Mouse (Mus musculus) midbrain, embryonic 15.5 days (tissue): ENCODE results near the gene Cycs. TPM values are rescaled to one million over a fixed set of nuclear protein-coding genes. Genes with fewer than 3 reads are reported as not detected.

Experiments used
- ATAC-seq: fragments of 200-750 bp; cut with Nextera tagmentation; replicated peaks from 2 replicates; pipeline ENCODE4 v1.8.0; 2017; ENCODE audit warnings: moderate TSS enrichment
- H3K27ac ChIP-seq: fragments of 300-500 bp; sonication (generic); 2 replicates; pipeline ENCODE4 v1.5.1; 2015; ENCODE audit warnings: mild to moderate bottlenecking, inconsistent platforms
- H3K27me3 ChIP-seq: fragments of 300-500 bp; sonication (generic); replicated peaks from 2 replicates; pipeline ENCODE4 v1.6.1; 2015; ENCODE audit warnings: inconsistent platforms
- H3K36me3 ChIP-seq: fragments of 300-500 bp; sonication (generic); replicated peaks from 2 replicates; pipeline ENCODE4 v1.6.1; 2015; ENCODE audit warnings: inconsistent platforms
- H3K4me1 ChIP-seq: fragments of 300-500 bp; sonication (generic); 2 replicates; pipeline ENCODE4 v1.6.1; 2015; ENCODE audit warnings: inconsistent platforms
- H3K4me2 ChIP-seq: fragments of 300-500 bp; sonication (generic); 2 replicates; pipeline ENCODE4 v1.6.1; 2015; ENCODE audit warnings: inconsistent platforms, mild to moderate bottlenecking, moderate library complexity
- H3K4me3 ChIP-seq: fragments of 300-500 bp; sonication (generic); 2 replicates; pipeline ENCODE4 v1.5.1; 2015; ENCODE audit warnings: mild to moderate bottlenecking, inconsistent platforms
- H3K9ac ChIP-seq: fragments of 300-500 bp; sonication (generic); 2 replicates; pipeline ENCODE4 v1.6.1; 2015; ENCODE audit warnings: mild to moderate bottlenecking, inconsistent platforms
- H3K9me3 ChIP-seq: fragments of 300-500 bp; sonication (generic); 2 replicates; pipeline ENCODE4 v1.6.1; 2016; ENCODE audit warnings: inconsistent platforms
- WGBS: fragments of 180-500 bp; shearing (Covaris S2); methylation state at CpG from one replicate; pipeline ENCODE4 v1.1.7; 2015; ENCODE audit warnings: mixed read lengths; 5-methylcytosine and 5-hydroxymethylcytosine counted together
- polyA plus RNA-seq: library from polyadenylated mRNA; unstranded; fragments of >200 nt; fragmentation: Nextera tagmentation; extraction: Ambion mirVana; gene quantifications from 2 replicates; pipeline ENCODE4 v1.2.1, GENCODE M21; 2015

Cycs gene
- polyA plus RNA-seq, 1 experiment from 2014 or later: 67.7 TPM

- Histone ChIP-seq H3K27me3 (no peaks in the 10 kb centered on the region), H3K9ac (no peak overlapping the region), H3K27ac (no peak overlapping the region), H3K4me3 (no peak overlapping the region), H3K4me2 (no peak overlapping the region), H3K36me3 (no peaks in the 10 kb centered on the region), H3K4me1 (no peaks in the 10 kb centered on the region), H3K9me3 (no peaks in the 10 kb centered on the region)
- ATAC-seq: peak; percentile 90
- WGBS: 11% methylated on average over 7 of the region's 7 CpGs
Observed at GRCm38 (mm10) chr6:50536461-50536892, 29.9 kb downstream of the Cycs start.

DNA sequence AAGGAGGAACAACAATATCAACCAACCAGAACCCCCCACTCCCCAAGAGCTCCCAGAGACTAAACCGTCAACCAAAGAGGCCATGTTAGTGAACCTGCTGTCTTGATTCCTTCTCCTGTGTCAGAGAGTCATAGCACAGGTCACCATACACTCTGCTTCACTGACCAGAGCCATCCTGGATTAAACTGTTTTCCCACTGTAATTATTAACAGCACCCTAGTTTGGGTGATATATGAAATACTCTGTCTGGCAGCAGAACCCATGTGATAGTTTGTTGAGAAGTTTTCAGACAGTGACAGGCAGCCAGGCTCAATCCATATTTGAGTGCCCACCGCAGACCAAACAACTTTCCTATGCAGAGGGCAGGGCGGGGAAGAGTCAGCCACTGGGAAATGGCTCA is 31.0 kb downstream of the Cycs start:
- no peaks in the 10 kb centered on the region for H3K9me3 ChIP-seq
- no peak for ATAC-seq
- H3K4me1 ChIP-seq: no peaks in the 10 kb centered on the region
- H3K27ac ChIP-seq: no peak overlapping the region
- no peak overlapping the region for H3K4me3 ChIP-seq
- no peak overlapping the region for H3K9ac ChIP-seq
- H3K36me3 ChIP-seq: no peaks in the 10 kb centered on the region
- no peak overlapping the region for H3K4me2 ChIP-seq
- 87% methylated on average over 3 of the region's 3 CpGs for WGBS
- H3K27me3 ChIP-seq: no peaks in the 10 kb centered on the region

GRCm38 (mm10) chr6:50531920-50532319 is 34.4 kb downstream of the Cycs start:
- H3K27me3 ChIP-seq: no peaks in the 10 kb centered on the region
- no peak overlapping the region for H3K9ac ChIP-seq
- H3K4me2 ChIP-seq: no peak overlapping the region
- no peak overlapping the region for H3K27ac ChIP-seq
- H3K36me3 ChIP-seq: no peaks in the 10 kb centered on the region
- no peaks in the 10 kb centered on the region for H3K9me3 ChIP-seq
- H3K4me1 ChIP-seq: no peaks in the 10 kb centered on the region
- no peak for ATAC-seq
- no peak overlapping the region for H3K4me3 ChIP-seq
- WGBS: 74% methylated on average over 8 of the region's 8 CpGs

DNA sequence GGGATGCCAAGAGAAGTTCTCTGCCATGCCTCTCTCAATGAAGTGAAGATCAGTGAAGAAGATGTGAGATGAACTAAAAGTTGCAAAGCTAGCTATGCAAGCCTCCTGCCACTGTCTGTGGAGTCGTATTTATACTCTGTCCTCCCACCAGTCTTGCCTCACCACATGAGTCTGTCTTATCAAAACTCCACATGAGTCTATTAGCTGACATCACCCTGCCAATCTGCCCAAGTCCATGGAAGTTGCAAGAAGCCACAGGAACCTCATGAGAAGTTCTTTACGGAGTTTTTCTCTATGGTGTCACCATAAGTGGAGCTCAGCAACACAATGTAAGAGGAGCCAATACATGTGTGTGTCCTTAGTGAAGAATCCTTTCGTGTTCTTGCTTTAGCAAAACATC is 35.3 kb downstream of the Cycs start:
- no peak for ATAC-seq
- Histone ChIP-seq H3K36me3 (no peaks in the 10 kb centered on the region), H3K4me1 (peaks cover 3% of the 10 kb centered on the region)

DNA sequence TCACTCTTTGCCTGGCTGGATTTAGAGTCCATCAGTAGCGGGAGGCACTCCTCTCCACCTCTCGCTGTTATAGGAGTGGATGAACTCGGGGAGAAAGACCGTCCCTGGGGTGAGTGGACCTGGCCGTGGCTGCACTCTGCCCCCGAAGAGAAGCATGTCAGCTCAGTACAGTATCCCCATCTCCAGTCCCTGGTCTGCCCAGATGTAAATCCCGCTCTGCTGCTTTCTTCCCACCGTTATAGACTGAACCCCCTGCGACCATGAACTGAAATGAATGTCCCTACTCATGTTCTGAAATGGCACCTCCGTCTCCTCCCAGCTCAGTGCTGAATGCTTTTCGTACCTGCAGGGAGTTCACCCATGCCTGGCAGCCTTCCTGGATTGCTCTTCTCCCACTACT is 37.1 kb downstream of the Cycs start:
- H3K27me3 ChIP-seq: no peaks in the 10 kb centered on the region
- no peak overlapping the region for H3K4me3 ChIP-seq
- ATAC-seq: no peak
- no peaks in the 10 kb centered on the region for H3K9me3 ChIP-seq
- peaks cover 3% of the 10 kb centered on the region for H3K4me1 ChIP-seq
- H3K4me2 ChIP-seq: no peak overlapping the region
- no peaks in the 10 kb centered on the region for H3K36me3 ChIP-seq
- no peak overlapping the region for H3K9ac ChIP-seq
- 90% methylated on average over 11 of the region's 11 CpGs for WGBS
- H3K27ac ChIP-seq: no peak overlapping the region

More for the DNA sequence above, 35.3 kb downstream of the Cycs start:
- Histone ChIP-seq H3K9ac (no peak overlapping the region), H3K9me3 (no peaks in the 10 kb centered on the region), H3K4me2 (no peak overlapping the region), H3K27ac (no peak overlapping the region), H3K27me3 (no peaks in the 10 kb centered on the region), H3K4me3 (no peak overlapping the region)
- WGBS: 81% methylated on average over 3 of the region's 3 CpGs

- Histone ChIP-seq H3K4me2 (no peak overlapping the region), H3K9me3 (no peaks in the 10 kb centered on the region), H3K4me3 (no peak overlapping the region), H3K36me3 (no peaks in the 10 kb centered on the region), H3K4me1 (peaks cover 3% of the 10 kb centered on the region), H3K27ac (no peak overlapping the region), H3K9ac (no peak overlapping the region), H3K27me3 (no peaks in the 10 kb centered on the region)
- no peak for ATAC-seq
- 67% methylated on average over 9 of the region's 9 CpGs for WGBS
Observed at GRCm38 (mm10) chr6:50527416-50527815, 38.9 kb downstream of the Cycs start.

- 18% methylated on average over 7 of the region's 7 CpGs for WGBS
Observed at GRCm38 (mm10) chr6:50526597-50527024, 39.7 kb downstream of the Cycs start.

GRCm38 (mm10) chr6:50525846-50526245 is 40.5 kb downstream of the Cycs start:
- no peaks in the 10 kb centered on the region for H3K27me3 ChIP-seq

More at GRCm38 (mm10) chr6:50526597-50527024, 39.7 kb downstream of the Cycs start:
- no peak overlapping the region for H3K9ac ChIP-seq
- H3K9me3 ChIP-seq: no peaks in the 10 kb centered on the region
- peak; percentile 62; the same call in 1 of the 2 replicates for ATAC-seq
- H3K4me1 ChIP-seq: peaks cover 3% of the 10 kb centered on the region
- H3K27ac ChIP-seq: no peak overlapping the region
- no peaks in the 10 kb centered on the region for H3K27me3 ChIP-seq
- no peaks in the 10 kb centered on the region for H3K36me3 ChIP-seq
- no peak overlapping the region for H3K4me3 ChIP-seq
- no peak overlapping the region for H3K4me2 ChIP-seq

DNA sequence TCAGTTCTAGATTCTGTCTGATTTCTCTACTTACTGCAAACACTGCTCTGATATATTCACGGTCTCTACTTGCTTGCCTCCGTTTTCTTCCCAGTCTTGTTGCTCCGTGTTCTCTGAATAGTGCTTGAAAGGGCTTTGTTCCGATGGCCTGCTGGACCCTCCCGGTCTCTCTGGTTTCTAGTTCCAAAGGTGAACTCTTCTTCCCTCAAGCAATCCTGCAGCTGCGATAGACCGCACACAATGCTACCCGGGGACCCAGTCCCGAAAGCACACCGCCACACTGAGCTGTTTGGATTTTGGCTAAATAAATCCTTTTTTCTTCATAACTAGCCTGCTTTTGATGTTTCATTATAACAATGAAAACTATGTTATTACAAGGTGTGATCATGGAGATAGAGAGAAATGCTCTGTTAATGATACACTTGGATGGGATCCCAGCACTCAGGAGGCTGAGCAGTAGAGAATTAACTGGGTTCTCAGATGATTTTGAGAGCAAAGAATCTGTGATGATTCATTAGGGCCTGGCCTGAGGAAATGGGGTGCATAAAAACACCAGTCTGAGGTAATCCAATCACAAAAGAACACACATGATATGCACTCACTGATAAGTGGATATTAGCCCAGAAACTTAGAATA is 42.0 kb downstream of the Cycs start:
- no peak overlapping the region for H3K9ac ChIP-seq
- ATAC-seq: no peak
- no peaks in the 10 kb centered on the region for H3K27me3 ChIP-seq
- 86% methylated on average over 10 of the region's 10 CpGs for WGBS
- H3K27ac ChIP-seq: no peak overlapping the region
- no peak overlapping the region for H3K4me3 ChIP-seq
- H3K9me3 ChIP-seq: no peaks in the 10 kb centered on the region
- H3K4me1 ChIP-seq: peaks cover 3% of the 10 kb centered on the region
- no peaks in the 10 kb centered on the region for H3K36me3 ChIP-seq
- no peak overlapping the region for H3K4me2 ChIP-seq

More at GRCm38 (mm10) chr6:50525846-50526245, 40.5 kb downstream of the Cycs start:
- WGBS: 57% methylated on average over 8 of the region's 8 CpGs
- Histone ChIP-seq H3K4me2 (no peak overlapping the region), H3K36me3 (no peaks in the 10 kb centered on the region), H3K4me3 (no peak overlapping the region), H3K4me1 (peaks cover 3% of the 10 kb centered on the region), H3K27ac (no peak overlapping the region), H3K9ac (no peak overlapping the region), H3K9me3 (no peaks in the 10 kb centered on the region)
- no peak for ATAC-seq

GRCm38 (mm10) chr6:50522772-50523171 is 43.6 kb downstream of the Cycs start:
- 94% methylated on average over 7 of the region's 7 CpGs for WGBS
- ATAC-seq: no peak

DNA sequence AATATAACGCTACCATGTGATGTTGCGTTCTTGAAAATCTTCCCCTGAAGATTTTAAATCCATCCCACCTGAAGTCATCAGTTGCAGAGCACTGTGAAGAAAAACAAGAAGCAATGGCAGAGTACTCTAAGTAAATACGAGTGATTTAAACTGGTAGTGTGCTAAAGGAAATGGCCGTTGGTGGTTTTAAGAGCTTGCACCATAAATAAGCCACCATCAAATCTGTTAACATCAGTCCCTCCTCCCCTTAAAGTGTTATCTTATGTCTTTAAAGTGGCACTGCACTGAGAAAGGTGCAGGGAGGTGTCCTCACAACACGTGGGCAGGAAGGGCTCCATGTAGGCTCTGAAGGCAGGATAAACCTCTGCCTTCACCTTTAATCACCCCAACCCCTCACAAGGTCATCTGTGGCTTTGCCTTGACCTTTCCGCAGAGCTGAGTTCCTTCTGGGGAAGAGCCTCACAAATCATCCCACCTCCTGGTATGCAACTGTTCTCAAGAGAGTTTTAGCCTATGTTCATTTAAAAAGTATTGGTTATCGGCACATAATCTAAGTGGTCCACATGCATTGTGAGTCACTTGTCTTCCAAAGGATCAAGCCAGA is 44.7 kb downstream of the Cycs start:
- ATAC-seq: no peak
- WGBS: 92% methylated on average over 7 of the region's 7 CpGs
- no peak overlapping the region for H3K27ac ChIP-seq

More at GRCm38 (mm10) chr6:50522772-50523171, 43.6 kb downstream of the Cycs start:
- no peaks in the 10 kb centered on the region for H3K36me3 ChIP-seq
- no peaks in the 10 kb centered on the region for H3K27me3 ChIP-seq
- no peak overlapping the region for H3K9ac ChIP-seq
- H3K4me2 ChIP-seq: no peak overlapping the region
- peaks cover 3% of the 10 kb centered on the region for H3K4me1 ChIP-seq
- no peaks in the 10 kb centered on the region for H3K9me3 ChIP-seq
- no peak overlapping the region for H3K27ac ChIP-seq
- no peak overlapping the region for H3K4me3 ChIP-seq

DNA sequence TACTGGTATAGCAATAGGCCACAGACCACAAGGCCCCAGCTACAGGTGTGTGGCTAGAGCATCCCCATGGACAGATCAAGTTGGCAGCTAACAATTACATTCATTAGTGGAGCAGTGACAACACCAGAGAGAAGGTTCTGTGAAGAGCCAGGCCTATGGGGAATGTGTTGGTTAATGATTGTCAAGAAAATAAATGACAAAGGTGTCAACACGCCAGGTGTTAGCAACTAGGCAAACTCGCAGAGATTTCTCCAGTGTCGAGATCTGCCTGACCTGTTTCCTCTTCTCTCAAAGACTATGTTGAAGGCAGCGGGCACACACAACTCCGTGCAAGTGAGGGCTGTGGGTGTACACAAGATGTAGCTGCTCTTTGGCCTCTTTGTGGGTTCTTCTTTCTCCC is 46.2 kb downstream of the Cycs start:
- Histone ChIP-seq H3K4me1 (no peaks in the 10 kb centered on the region), H3K36me3 (no peaks in the 10 kb centered on the region), H3K27ac (no peak overlapping the region), H3K9ac (no peak overlapping the region), H3K27me3 (no peaks in the 10 kb centered on the region), H3K9me3 (no peaks in the 10 kb centered on the region), H3K4me3 (no peak overlapping the region), H3K4me2 (no peak overlapping the region)
- ATAC-seq: no peak
- 93% methylated on average over 5 of the region's 5 CpGs for WGBS

More for the DNA sequence above, 44.7 kb downstream of the Cycs start:
- H3K4me3 ChIP-seq: no peak overlapping the region
- H3K27me3 ChIP-seq: no peaks in the 10 kb centered on the region
- no peaks in the 10 kb centered on the region for H3K9me3 ChIP-seq
- no peak overlapping the region for H3K4me2 ChIP-seq
- no peaks in the 10 kb centered on the region for H3K36me3 ChIP-seq
- H3K9ac ChIP-seq: no peak overlapping the region
- peaks cover 3% of the 10 kb centered on the region for H3K4me1 ChIP-seq

GRCm38 (mm10) chr6:50518371-50518770 is 48.0 kb downstream of the Cycs start:
- Histone ChIP-seq H3K4me3 (no peak overlapping the region), H3K27ac (no peak overlapping the region), H3K27me3 (no peaks in the 10 kb centered on the region), H3K9me3 (no peaks in the 10 kb centered on the region), H3K9ac (no peak overlapping the region), H3K4me2 (no peak overlapping the region), H3K4me1 (no peaks in the 10 kb centered on the region), H3K36me3 (no peaks in the 10 kb centered on the region)
- WGBS: 92% methylated on average over 5 of the region's 5 CpGs
- ATAC-seq: no peak
